Mouse (Mus musculus) thymus, adult 2 months (tissue): Measurements from ENCODE around the gene Ccdc15. TPM values are rescaled to one million over a fixed set of nuclear protein-coding genes. Genes with fewer than 3 reads are reported as not detected.

ENCODE experiments used
- DNase-seq: peaks from one replicate; pipeline ENCODE4 v3.0.0; 2021
- H3K27ac ChIP-seq: fragments of 200-500 bp; 2 replicates; pipeline ENCODE4 v1.5.1; 2012; ENCODE audit warnings: low read length, control low read depth; ENCODE audit not compliant: control insufficient read depth, insufficient read depth
- H3K27me3 ChIP-seq: fragments of 200-500 bp; 2 replicates; pipeline ENCODE4 v1.6.1; 2012; ENCODE audit warnings: mild to moderate bottlenecking, low read length, moderate library complexity, mixed read lengths; ENCODE audit not compliant: control insufficient read depth, insufficient read depth
- H3K36me3 ChIP-seq: fragments of 200-500 bp; 2 replicates; pipeline ENCODE4 v1.6.1; 2012; ENCODE audit warnings: mild to moderate bottlenecking, low read length, moderate library complexity; ENCODE audit not compliant: control insufficient read depth, insufficient read depth
- H3K4me1 ChIP-seq: fragments of 200-500 bp; replicated peaks from 2 replicates; pipeline ENCODE4 v1.6.1; 2012; ENCODE audit warnings: low read length; ENCODE audit not compliant: control insufficient read depth, insufficient read depth
- H3K4me3 ChIP-seq: fragments of 200-500 bp; 2 replicates; pipeline ENCODE4 v1.5.1; 2012; ENCODE audit warnings: mild to moderate bottlenecking, low read length, control low read depth, moderate library complexity; ENCODE audit not compliant: control insufficient read depth, insufficient read depth
- CTCF ChIP-seq: fragments of 200-500 bp; IDR thresholded peaks from 2 replicates; pipeline ENCODE4 v1.5.1; 2012; ENCODE audit warnings: mild to moderate bottlenecking, control low read depth, low read length, moderate library complexity, borderline replicate concordance; ENCODE audit not compliant: control insufficient read depth, poor library complexity, insufficient read depth; ENCODE audit errors: extremely low read depth
- POLR2A ChIP-seq: fragments of 200-500 bp; IDR thresholded peaks from 2 replicates; pipeline ENCODE4 v1.6.1; 2012; ENCODE audit warnings: mild to moderate bottlenecking, low read length, control low read depth, moderate library complexity; ENCODE audit not compliant: control insufficient read depth, poor library complexity, insufficient read depth; ENCODE audit errors: extremely low read depth
- WGBS: fragments of 180-500 bp; shearing (Covaris S2); methylation state at CpG from one replicate; pipeline ENCODE4 v1.1.7; 2018; 5-methylcytosine and 5-hydroxymethylcytosine counted together
- polyA plus RNA-seq: library from polyadenylated mRNA; depleted of rRNA; stranded (reverse); fragments of >200 nt; gene quantifications from 2 replicates; pipeline ENCODE4 v1.2.3, GENCODE M21; 2012

Ccdc15 gene
- polyA plus RNA-seq, 1 experiment = 6.2 TPM

GRCm38 (mm10) chr9:37375718-37376117, 27.5 kb upstream of the Ccdc15 start:
- Histone ChIP-seq H3K4me3 (no peak overlapping the region), H3K4me1 (no peaks in the 10 kb centered on the region), H3K36me3 (no peaks in the 10 kb centered on the region), H3K27me3 (no peaks in the 10 kb centered on the region), H3K27ac (no peak overlapping the region)
- WGBS = 93% methylated on average over 5 of the region's 5 CpGs
- no peak for DNase-seq
- TF ChIP-seq CTCF (no peak), POLR2A (no peak)

- Histone ChIP-seq H3K36me3 (no peaks in the 10 kb centered on the region), H3K27me3 (no peaks in the 10 kb centered on the region), H3K4me1 (no peaks in the 10 kb centered on the region), H3K4me3 (no peak overlapping the region), H3K27ac (no peak overlapping the region)
- no peak for DNase-seq
- 91% methylated on average over 7 of the region's 7 CpGs for WGBS
- no peak for TF ChIP-seq CTCF
- no peak for TF ChIP-seq POLR2A
Measured at GRCm38 (mm10) chr9:37371232-37371801, 23.1 kb upstream of the Ccdc15 start.

- WGBS = 88% methylated on average over 8 of the region's 8 CpGs
- Histone ChIP-seq H3K36me3 (no peaks in the 10 kb centered on the region), H3K4me1 (no peaks in the 10 kb centered on the region), H3K4me3 (no peak overlapping the region), H3K27ac (no peak overlapping the region), H3K27me3 (no peaks in the 10 kb centered on the region)
- TF ChIP-seq CTCF (no peak), POLR2A (no peak)
- no peak for DNase-seq
Measured at GRCm38 (mm10) chr9:37368860-37369259, 20.6 kb upstream of the Ccdc15 start.

GRCm38 (mm10) chr9:37368081-37368830, 20.0 kb upstream of the Ccdc15 start:
- no peak overlapping the region for H3K4me3 ChIP-seq
- TF ChIP-seq CTCF = no peak
- TF ChIP-seq POLR2A = no peak
- H3K27me3 ChIP-seq = no peaks in the 10 kb centered on the region
- H3K27ac ChIP-seq = no peak overlapping the region
- H3K4me1 ChIP-seq = no peaks in the 10 kb centered on the region
- no peak for DNase-seq
- H3K36me3 ChIP-seq = no peaks in the 10 kb centered on the region
- 82% methylated on average over 11 of the region's 11 CpGs for WGBS

GRCm38 (mm10) chr9:37367301-37368080, 19.3 kb upstream of the Ccdc15 start, which contains the start of gene Hepacam:
Gene Hepacam, plus strand, starts transcription at chr9:37367351.
- Histone ChIP-seq H3K27ac (no peak within 1 kb of the TSS), H3K4me3 (no peak within 1 kb of the TSS), H3K4me1 (no peaks in the 10 kb centered on the region), H3K27me3 (no peaks in the 10 kb centered on the region), H3K36me3 (no peaks in the 10 kb centered on the region)
- WGBS = 93% methylated on average over 17 of the region's 17 CpGs
- TF ChIP-seq CTCF = no peak
- TF ChIP-seq POLR2A = no peak
- no peak for DNase-seq

GRCm38 (mm10) chr9:37365706-37366105, 17.5 kb upstream of the Ccdc15 start:
- 81% methylated on average over 5 of the region's 5 CpGs for WGBS
- Histone ChIP-seq H3K36me3 (no peaks in the 10 kb centered on the region), H3K27ac (no peak overlapping the region), H3K4me3 (no peak overlapping the region), H3K4me1 (no peaks in the 10 kb centered on the region), H3K27me3 (no peaks in the 10 kb centered on the region)
- DNase-seq = no peak
- TF ChIP-seq CTCF = no peak
- no peak for TF ChIP-seq POLR2A
